Mouse (Mus musculus): ENCODE measurements at regions not wholly inside any gene's neighbourhood (a gene's known extent, or its start where the extent isn't known, plus 50 kb on each side); places are given as distances from the start of the nearest gene placed in this dataset.

GRCm38 (mm10) chr2:161339327-161340001, 230.6 kb upstream of the Chd6 start:
- DNase-seq = no peak

GRCm38 (mm10) chr2:161338953-161339326, 230.1 kb upstream of the Chd6 start:
- peak in 1 of 2 experiments; percentile 1 for DNase-seq

- DNase-seq = peak; percentile 39 to 52
Measured at GRCm38 (mm10) chr2:161332653-161333052, 223.8 kb upstream of the Chd6 start.

GRCm38 (mm10) chr2:161331850-161332365, 223.0 kb upstream of the Chd6 start:
- DNase-seq = no peak

- no peak for DNase-seq
Measured at GRCm38 (mm10) chr2:161302796-161303195, 193.9 kb upstream of the Chd6 start.

- DNase-seq = no peak
Measured at GRCm38 (mm10) chr2:161268861-161269413, 160.1 kb upstream of the Chd6 start.

GRCm38 (mm10) chr2:161266476-161266875, 157.6 kb upstream of the Chd6 start:
- no peak for DNase-seq

GRCm38 (mm10) chr2:161265211-161265610, 156.3 kb upstream of the Chd6 start:
- peak; percentile 14 to 38 for DNase-seq

GRCm38 (mm10) chr2:161252761-161253160, 143.9 kb upstream of the Chd6 start:
- no peak for DNase-seq

- DNase-seq = no peak
Measured at GRCm38 (mm10) chr2:161241665-161242064, 132.8 kb upstream of the Chd6 start.

- no peak for DNase-seq
Measured at GRCm38 (mm10) chr2:161237280-161237819, 128.5 kb upstream of the Chd6 start.

GRCm38 (mm10) chr2:161233155-161233741, 124.4 kb upstream of the Chd6 start:
- no peak for DNase-seq

- DNase-seq = no peak
Measured at GRCm38 (mm10) chr2:161231405-161231804, 122.5 kb upstream of the Chd6 start.

- DNase-seq = no peak
Measured at GRCm38 (mm10) chr2:161215736-161216135, 106.9 kb upstream of the Chd6 start.

GRCm38 (mm10) chr2:161214681-161215458, 106.0 kb upstream of the Chd6 start:
- peak; percentile 66 to 88 for DNase-seq

GRCm38 (mm10) chr2:161212322-161212882, 103.5 kb upstream of the Chd6 start:
- DNase-seq = no peak

- DNase-seq = no peak
Measured at GRCm38 (mm10) chr2:161196713-161197372, 88.0 kb upstream of the Chd6 start.

- no peak for DNase-seq
Measured at GRCm38 (mm10) chr2:161187516-161187915, 78.6 kb upstream of the Chd6 start.

GRCm38 (mm10) chr2:161185122-161185521, 76.2 kb upstream of the Chd6 start:
- peak in 1 of 2 experiments; percentile 3 for DNase-seq

- DNase-seq = peak; percentile 81 to 85
Measured at GRCm38 (mm10) chr2:161177355-161178021, 68.6 kb upstream of the Chd6 start.

- DNase-seq = no peak
Measured at GRCm38 (mm10) chr2:161166681-161167080, 57.8 kb upstream of the Chd6 start.

Data from kidney, postnatal 36 days (tissue).